Mouse (Mus musculus) MEL (cell line): ENCODE data around the gene Itgam. TPM values are rescaled to one million over a fixed set of nuclear protein-coding genes. Genes with fewer than 3 reads are reported as not detected.
"Not testable (repeated sequence)": the region's sequence is repeated elsewhere in the genome, so short reads cannot be mapped to it uniquely, and the experiment has no call there.

Experiments used
- DNase-seq: peaks from one replicate; pipeline ENCODE4 v3.0.0; 2011; ENCODE audit warnings: low read depth, low spot score
- H3K27ac ChIP-seq: 2 replicates; pipeline ENCODE4 v1.5.1; 2012; ENCODE audit warnings: low read depth, mild to moderate bottlenecking, control low read depth, low read length, moderate library complexity; ENCODE audit not compliant: control insufficient read depth
- H3K27me3 ChIP-seq, 2 experiments: fragments of 150-350 bp in 1 of 2; sonication (generic) in 1 of 2; 2 replicates each; pipeline ENCODE4 v1.6.1; 2012; ENCODE audit warnings: low read length in 2 of 2, mild to moderate bottlenecking in 2 of 2, improper control_type of control experiment in 1 of 2, moderate library complexity in 1 of 2; ENCODE audit not compliant: insufficient read depth in 2 of 2, control insufficient read depth in 1 of 2
- H3K36me3 ChIP-seq, 2 experiments: 2 replicates each; pipeline ENCODE4 v1.6.1; 2012 to 2014; ENCODE audit warnings: low read length in 2 of 2, improper control_type of control experiment in 1 of 2, inconsistent platforms in 1 of 2, mild to moderate bottlenecking in 1 of 2; ENCODE audit not compliant: insufficient read depth in 2 of 2, control insufficient read depth in 1 of 2
- H3K4me1 ChIP-seq, 2 experiments: fragments of 150-350 bp in 1 of 2; sonication (generic) in 1 of 2; 2 replicates each; pipeline ENCODE4 v1.6.1; 2012; ENCODE audit warnings: low read length in 2 of 2, improper control_type of control experiment in 1 of 2, mild to moderate bottlenecking in 1 of 2; ENCODE audit not compliant: insufficient read depth in 2 of 2, control insufficient read depth in 1 of 2
- H3K4me3 ChIP-seq, 2 experiments: fragments of 150-350 bp in 1 of 2; sonication (generic) in 1 of 2; 2 replicates each; pipeline ENCODE4 v1.5.1; 2012; ENCODE audit warnings: low read depth in 2 of 2, low read length in 2 of 2, mild to moderate bottlenecking in 2 of 2, moderate library complexity in 2 of 2, control low read depth in 1 of 2, improper control_type of control experiment in 1 of 2; ENCODE audit not compliant: control insufficient read depth in 1 of 2, insufficient read depth in 1 of 2
- H3K79me2 ChIP-seq: 2 replicates; pipeline ENCODE4 v1.6.1; 2012; ENCODE audit warnings: mild to moderate bottlenecking, low read length, moderate library complexity; ENCODE audit not compliant: control insufficient read depth, poor library complexity, insufficient read depth
- H3K9ac ChIP-seq: 2 replicates; pipeline ENCODE4 v1.6.1; 2012; ENCODE audit warnings: low read depth, mild to moderate bottlenecking, control low read depth, low read length, moderate library complexity; ENCODE audit not compliant: control insufficient read depth, poor library complexity, severe bottlenecking
- H3K9me3 ChIP-seq: fragments of 150-350 bp; sonication (generic); replicated peaks from 2 replicates; pipeline ENCODE4 v1.6.1; 2012; ENCODE audit warnings: mild to moderate bottlenecking, low read length, improper control_type of control experiment, moderate library complexity; ENCODE audit not compliant: insufficient read depth
- BHLHE40 ChIP-seq: IDR thresholded peaks from 2 replicates; pipeline ENCODE4 v1.6.1; 2012; ENCODE audit warnings: low read depth, mild to moderate bottlenecking, inconsistent platforms, low read length, improper control_type of control experiment, borderline replicate concordance
- CHD2 ChIP-seq: IDR thresholded peaks from 2 replicates; pipeline ENCODE4 v1.6.1; 2011; ENCODE audit warnings: low read length, improper control_type of control experiment
- E2F4 ChIP-seq: IDR thresholded peaks from 2 replicates; pipeline ENCODE4 v1.6.1; 2011; ENCODE audit warnings: low read depth, low read length, improper control_type of control experiment, borderline replicate concordance
- ELF1 ChIP-seq: IDR thresholded peaks from 2 replicates; pipeline ENCODE4 v1.6.1; 2014; ENCODE audit warnings: low read depth, mild to moderate bottlenecking, inconsistent platforms, low read length, improper control_type of control experiment, moderate library complexity
- EP300 ChIP-seq, 2 experiments: IDR thresholded peaks; 2 replicates each; pipeline ENCODE4 v1.6.1; 2011; ENCODE audit warnings: improper control_type of control experiment in 2 of 2, low read length in 2 of 2, low read depth in 1 of 2, mild to moderate bottlenecking in 1 of 2
- JUND ChIP-seq: IDR thresholded peaks from 2 replicates; pipeline ENCODE4 v1.6.1; 2011; ENCODE audit warnings: low read depth, mild to moderate bottlenecking, improper control_type of control experiment, low read length
- MEF2A ChIP-seq: IDR thresholded peaks from 2 replicates; pipeline ENCODE4 v1.6.1; 2014; ENCODE audit warnings: low read depth, mild to moderate bottlenecking, inconsistent platforms, low read length, improper control_type of control experiment; ENCODE audit not compliant: poor library complexity, insufficient replicate concordance, severe bottlenecking; ENCODE audit errors: extremely low read depth
- MXI1 ChIP-seq: IDR thresholded peaks from 2 replicates; pipeline ENCODE4 v1.6.1; 2011; ENCODE audit warnings: mild to moderate bottlenecking, low read depth, low read length, improper control_type of control experiment
- MYC ChIP-seq: IDR thresholded peaks from 2 replicates; pipeline ENCODE4 v1.6.1; 2011; ENCODE audit warnings: low read depth, mild to moderate bottlenecking, low read length, improper control_type of control experiment, moderate library complexity
- NELFE ChIP-seq: IDR thresholded peaks from 2 replicates; pipeline ENCODE4 v1.6.1; 2011; ENCODE audit warnings: low read depth, low read length, improper control_type of control experiment
- NRF1 ChIP-seq: IDR thresholded peaks from 2 replicates; pipeline ENCODE4 v1.6.1; 2014; ENCODE audit warnings: low read depth, mild to moderate bottlenecking, inconsistent platforms, low read length, improper control_type of control experiment, moderate library complexity; ENCODE audit not compliant: poor library complexity, insufficient read depth, severe bottlenecking
- POLR2A ChIP-seq, 2 experiments: IDR thresholded peaks; 2 replicates each; pipeline ENCODE4 v1.6.1; 2011 to 2012; ENCODE audit warnings: low read length in 2 of 2, mild to moderate bottlenecking in 2 of 2, control low read depth in 1 of 2, improper control_type of control experiment in 1 of 2, low read depth in 1 of 2, moderate library complexity in 1 of 2; ENCODE audit not compliant: control insufficient read depth in 1 of 2, insufficient read depth in 1 of 2, poor library complexity in 1 of 2
- POLR2AphosphoS2 ChIP-seq: IDR thresholded peaks from 2 replicates; pipeline ENCODE4 v1.6.1; 2011; ENCODE audit warnings: low read length, improper control_type of control experiment
- POLR2AphosphoS5 ChIP-seq: IDR thresholded peaks from 2 replicates; pipeline ENCODE4 v1.6.1; 2012; ENCODE audit warnings: low read depth, borderline replicate concordance, mild to moderate bottlenecking, inconsistent platforms, low read length, moderate library complexity, mixed read lengths
- RCOR1 ChIP-seq: IDR thresholded peaks from 2 replicates; pipeline ENCODE4 v1.6.1; 2012; ENCODE audit warnings: low read depth, mild to moderate bottlenecking, inconsistent platforms, low read length, improper control_type of control experiment
- SIN3A ChIP-seq: IDR thresholded peaks from 2 replicates; pipeline ENCODE4 v1.6.1; 2012; ENCODE audit warnings: low read length, improper control_type of control experiment, inconsistent platforms
- SMC3 ChIP-seq: IDR thresholded peaks from 2 replicates; pipeline ENCODE4 v1.6.1; 2011; ENCODE audit warnings: low read depth, low read length, improper control_type of control experiment
- TAL1 ChIP-seq: IDR thresholded peaks from 2 replicates; pipeline ENCODE4 v1.6.1; 2012; ENCODE audit warnings: mild to moderate bottlenecking, inconsistent platforms, low read length, moderate library complexity, mixed read lengths
- USF1 ChIP-seq: IDR thresholded peaks from 2 replicates; pipeline ENCODE4 v1.6.1; 2014; ENCODE audit warnings: low read depth, mild to moderate bottlenecking, inconsistent platforms, low read length, improper control_type of control experiment, moderate library complexity
- USF2 ChIP-seq, 2 experiments: IDR thresholded peaks; 2 replicates each; pipeline ENCODE4 v1.6.1; 2011 to 2012; ENCODE audit warnings: improper control_type of control experiment in 2 of 2, low read length in 2 of 2, borderline replicate concordance in 1 of 2, inconsistent platforms in 1 of 2, low read depth in 1 of 2, mild to moderate bottlenecking in 1 of 2; ENCODE audit not compliant: insufficient read depth in 1 of 2
- ZKSCAN1 ChIP-seq: IDR thresholded peaks from 2 replicates; pipeline ENCODE4 v1.6.1; 2012; ENCODE audit warnings: low read depth, mild to moderate bottlenecking, inconsistent platforms, low read length, improper control_type of control experiment, moderate library complexity
- polyA plus RNA-seq, 2 experiments: library from polyadenylated mRNA; stranded (reverse) in 1 of 2; unstranded in 1 of 2; fragments of >175 nt in 1 of 2; fragments of >200 nt in 1 of 2; gene quantifications; 2 replicates each; pipeline versions ENCODE4 v1.2.1 to v1.2.4; 2012; ENCODE audit warnings: low replicate concordance in 2 of 2, low read depth in 1 of 2; ENCODE audit not compliant: insufficient read length in 2 of 2, insufficient read depth in 1 of 2, missing spikeins in 1 of 2
- total RNA-seq: library from RNA; depleted of rRNA; stranded (reverse); fragments of 300-350 nt; gene quantifications from 2 replicates; pipeline ENCODE4 v1.2.3, GENCODE M21; 2012

Gene Itgam
- total and polyA plus RNA-seq, 3 experiments = not detected

- TF ChIP-seq JUND (no peak), ELF1 (no peak), USF1 (no peak), CHD2 (no peak), NRF1 (no peak)
These were observed 91.6 kb downstream of the Itgam start, which contains the start of gene Itgad (continued) for GRCm38 (mm10) chr7:128154076-128154475.

GRCm38 (mm10) chr7:128154924-128155323 lies 92.5 kb downstream of the Itgam start:
- H3K27ac ChIP-seq = no peak overlapping the region
- H3K36me3 ChIP-seq = no peaks in the 10 kb centered on the region
- H3K4me3 ChIP-seq = no peak overlapping the region
- no peaks in the 10 kb centered on the region for H3K79me2 ChIP-seq
- H3K27me3 ChIP-seq = peaks cover under 1 to 7% of the 10 kb centered on the region in 2 experiments; a peak in 2 of 4 replicates
- H3K9ac ChIP-seq = no peak overlapping the region
- H3K9me3 ChIP-seq = no peaks in the 10 kb centered on the region
- TF ChIP-seq POLR2AphosphoS2 (no peak), POLR2A (IDR thresholded peaks at IDR 0.05; ENCODE audit: control insufficient read depth in 1 of 2, insufficient read depth in 1 of 2, low read depth in 1 of 2, low read length in 2 of 2, poor library complexity in 1 of 2) (no peak), BHLHE40 (no peak), SMC3 (no peak), USF2 (IDR thresholded peaks at IDR 0.05; ENCODE audit: borderline replicate concordance in 1 of 2, insufficient read depth in 1 of 2, low read depth in 1 of 2, low read length in 2 of 2) (no peak), POLR2AphosphoS5 (no peak), E2F4 (no peak), MXI1 (no peak), RCOR1 (no peak), NELFE (no peak), MEF2A (no peak), SIN3A (no peak), JUND (no peak), MYC (no peak), USF1 (no peak), TAL1 (no peak), NRF1 (no peak), EP300 (IDR thresholded peaks at IDR 0.05; ENCODE audit: low read depth in 1 of 2, low read length in 2 of 2) (no peak), ZKSCAN1 (no peak)
- no peak for DNase-seq
- no peaks in the 10 kb centered on the region for H3K4me1 ChIP-seq

- DNase-seq = not testable (repeated sequence)
These were observed 96.4 kb downstream of the Itgam start for GRCm38 (mm10) chr7:128158688-128159354.

More at GRCm38 (mm10) chr7:128158688-128159354, 96.4 kb downstream of the Itgam start:
- H3K27me3 ChIP-seq = peaks cover 4 to 13% of the 10 kb centered on the region in 2 experiments
- not testable (repeated sequence) for H3K9me3 ChIP-seq, H3K4me1 ChIP-seq, H3K36me3 ChIP-seq, H3K9ac ChIP-seq, H3K79me2 ChIP-seq, H3K4me3 ChIP-seq, H3K27ac ChIP-seq
